Mouse (Mus musculus) hindlimb bud, embryonic 11.5 days (tissue): Measurements from ENCODE around the gene Lgalsl.

Experiments
- DNase-seq: peaks from one replicate; pipeline ENCODE4 v3.0.0-alpha.2; 2012; ENCODE audit warnings: low read depth, low spot score; ENCODE audit errors: extremely low spot score

Gene Lgalsl

DNA sequence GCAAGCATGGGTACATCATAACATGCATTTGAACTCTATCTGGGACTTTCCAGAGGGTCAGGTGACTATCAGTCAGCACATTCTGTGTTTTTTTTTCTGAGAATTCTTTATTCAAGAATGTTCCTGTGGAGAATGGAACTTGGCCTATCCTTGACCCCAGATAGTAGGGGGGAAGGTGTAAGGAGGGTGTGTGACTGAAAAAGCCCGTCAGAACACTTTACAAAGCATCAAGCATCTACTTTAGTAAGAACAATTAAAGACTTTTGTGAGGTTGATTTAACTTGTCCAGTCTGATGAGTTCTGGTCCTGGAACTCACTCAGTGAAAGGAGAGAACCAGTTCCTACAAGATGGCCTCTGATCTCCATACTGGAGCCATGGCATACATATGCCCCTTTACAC is 45.7 kb downstream of the Lgalsl start:
- DNase-seq: no peak

DNA sequence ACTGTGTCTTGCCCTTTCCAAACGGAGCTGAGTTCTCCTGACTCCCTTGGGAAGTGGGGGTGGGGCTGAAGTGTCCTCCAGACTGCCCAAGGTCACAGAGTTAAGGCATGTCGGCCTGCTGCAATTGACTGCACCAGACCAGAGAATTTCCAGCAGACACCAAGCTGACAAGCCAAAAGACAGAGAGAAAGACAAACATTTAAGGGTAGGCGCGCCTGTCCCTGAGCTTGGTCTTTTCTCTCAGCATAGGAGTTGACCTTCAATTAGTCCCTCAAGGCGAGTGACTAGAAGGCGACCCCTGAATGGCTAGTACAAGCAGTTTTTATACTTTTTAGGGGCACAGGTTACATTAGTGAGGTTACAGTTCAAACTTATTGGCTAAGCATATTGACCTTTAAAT is 46.1 kb downstream of the Lgalsl start:
- no peak for DNase-seq

DNA sequence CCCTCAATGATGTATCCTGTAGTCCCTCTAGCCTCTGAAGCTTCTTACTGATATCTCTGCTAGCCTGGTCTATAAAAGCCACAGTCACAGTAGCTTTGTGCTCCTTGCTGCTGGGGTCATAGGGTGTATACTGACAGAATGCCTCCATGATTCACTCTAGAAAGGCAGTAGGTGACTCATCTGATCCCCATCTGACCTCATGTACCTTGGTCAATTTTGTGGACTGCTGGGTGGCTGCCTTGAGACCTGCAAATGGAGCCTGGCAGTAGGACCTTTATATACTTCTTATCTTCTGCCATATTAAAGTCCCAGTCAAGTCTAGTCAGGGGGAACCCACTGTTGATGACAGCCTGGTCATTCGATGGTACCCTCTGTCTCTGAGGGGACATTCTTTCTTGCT is 47.4 kb downstream of the Lgalsl start:
- DNase-seq: no peak

DNA sequence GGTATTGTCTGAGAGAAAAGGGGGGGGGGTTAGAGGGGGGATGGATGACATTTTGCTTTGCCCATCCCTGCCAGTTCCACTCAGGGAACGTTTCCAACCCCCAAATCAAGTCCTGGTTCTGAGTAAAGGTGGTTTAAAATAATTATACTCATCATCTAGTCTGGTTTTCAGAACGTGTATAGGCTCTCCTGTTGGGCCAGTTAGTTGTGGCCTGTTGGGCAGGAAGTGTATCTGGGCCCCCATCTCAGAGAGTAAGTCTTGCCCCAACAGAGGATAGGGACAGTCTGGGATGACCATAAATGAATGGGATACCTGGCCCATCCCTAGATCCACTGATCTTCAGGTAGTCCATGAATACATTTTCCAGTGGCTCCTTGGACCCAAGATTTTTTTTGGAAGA is 48.2 kb downstream of the Lgalsl start:
- no peak for DNase-seq

DNA sequence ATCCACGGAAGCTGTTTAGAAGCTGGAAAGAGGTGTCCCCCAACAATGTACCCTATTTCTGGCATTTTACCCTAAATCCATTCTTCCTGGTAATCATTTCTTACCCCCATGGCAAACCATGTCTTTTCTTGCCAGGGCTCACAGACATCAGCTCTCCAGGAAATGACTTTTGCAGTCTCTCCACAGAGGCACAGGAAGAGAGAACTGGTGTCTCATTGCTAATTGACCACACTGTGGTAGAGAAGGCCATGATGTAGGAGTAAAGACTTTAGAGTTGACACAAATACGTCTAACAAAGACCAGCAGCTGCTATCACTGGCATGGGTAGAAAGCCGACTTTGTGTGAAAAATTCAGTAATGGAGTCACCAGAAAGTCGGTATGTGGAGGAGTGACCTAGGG is 50.5 kb downstream of the Lgalsl start:
- no peak for DNase-seq

DNA sequence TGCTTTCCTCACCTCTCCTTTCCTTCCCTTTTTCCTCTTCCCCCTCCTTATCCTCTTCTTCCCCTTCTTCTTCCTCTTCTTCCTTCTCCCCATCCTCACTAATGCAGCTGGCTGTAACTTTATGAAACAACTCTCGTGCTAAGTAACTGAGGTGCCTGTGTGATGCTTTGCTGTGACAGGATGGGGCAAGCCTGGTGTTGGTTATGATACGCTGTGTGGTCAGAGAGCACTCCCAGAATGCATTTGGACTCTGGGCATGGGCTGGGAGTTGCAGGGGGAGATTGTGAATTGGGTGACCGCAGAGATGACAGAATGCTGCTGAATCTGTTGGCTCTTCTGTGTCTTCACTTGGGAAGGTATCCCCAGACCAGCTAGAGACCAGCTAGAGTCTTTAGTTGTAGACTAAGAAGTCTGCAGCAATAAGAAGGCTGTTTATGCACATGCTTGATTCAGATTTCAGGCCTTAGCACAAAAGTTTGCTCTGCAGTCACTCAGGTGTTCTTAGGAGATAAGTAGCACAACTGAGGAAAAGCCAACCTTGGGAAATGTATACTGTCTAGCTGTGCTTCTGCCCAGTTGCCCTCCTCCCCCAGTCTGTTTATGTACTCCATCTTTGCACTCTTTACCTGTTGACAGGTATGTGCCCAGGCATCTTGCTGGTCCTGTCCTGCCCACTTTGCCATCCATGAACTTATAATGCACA is 51.8 kb downstream of the Lgalsl start:
- no peak for DNase-seq

DNA sequence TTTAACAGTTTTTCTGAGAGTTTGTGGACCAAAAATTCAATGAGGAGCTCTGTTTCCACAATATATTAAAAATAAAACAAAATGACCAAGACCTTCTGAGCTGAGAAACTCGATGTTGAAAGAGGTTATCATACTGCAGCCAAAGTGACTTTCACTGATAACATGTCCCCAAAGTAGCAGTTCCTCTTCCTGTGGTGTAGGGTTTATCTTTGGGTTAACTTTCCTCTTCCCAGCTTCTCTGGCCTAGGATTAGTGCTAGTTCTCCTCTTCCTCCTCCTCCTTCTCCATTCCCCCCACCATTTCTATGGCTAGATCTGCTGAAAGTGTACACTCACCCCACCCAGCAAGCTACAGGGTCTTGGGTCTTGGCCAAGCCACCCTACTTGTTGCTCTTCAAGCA is 52.6 kb downstream of the Lgalsl start:
- DNase-seq: no peak

DNA sequence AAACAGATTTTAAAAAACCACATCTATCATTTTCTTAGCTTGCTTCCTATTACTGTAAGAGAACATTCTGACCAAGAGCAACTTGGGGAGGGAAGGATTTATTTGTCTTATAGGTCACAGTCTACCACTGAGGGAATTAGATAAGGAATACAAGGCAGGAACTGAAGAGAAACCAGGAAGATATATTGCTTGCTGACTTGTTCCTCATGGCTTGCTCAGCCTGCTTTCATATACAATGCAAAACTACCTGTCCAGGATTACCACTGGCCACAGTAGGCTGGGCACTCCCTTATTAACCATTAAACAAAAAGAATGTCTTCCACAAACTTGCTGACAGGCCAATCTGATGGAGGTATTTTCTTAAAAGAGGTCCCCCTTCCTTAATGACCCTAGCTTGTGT is 54.2 kb downstream of the Lgalsl start:
- DNase-seq: no peak
